Mouse (Mus musculus): Measurements from ENCODE around the gene Plxnd1. TPM values are rescaled to one million over a fixed set of nuclear protein-coding genes. Genes with fewer than 3 reads are reported as not detected.

Gene Plxnd1
- polyA plus RNA-seq, 2 experiments from 2014 or later: 4.7 to 6.2 TPM

DNA sequence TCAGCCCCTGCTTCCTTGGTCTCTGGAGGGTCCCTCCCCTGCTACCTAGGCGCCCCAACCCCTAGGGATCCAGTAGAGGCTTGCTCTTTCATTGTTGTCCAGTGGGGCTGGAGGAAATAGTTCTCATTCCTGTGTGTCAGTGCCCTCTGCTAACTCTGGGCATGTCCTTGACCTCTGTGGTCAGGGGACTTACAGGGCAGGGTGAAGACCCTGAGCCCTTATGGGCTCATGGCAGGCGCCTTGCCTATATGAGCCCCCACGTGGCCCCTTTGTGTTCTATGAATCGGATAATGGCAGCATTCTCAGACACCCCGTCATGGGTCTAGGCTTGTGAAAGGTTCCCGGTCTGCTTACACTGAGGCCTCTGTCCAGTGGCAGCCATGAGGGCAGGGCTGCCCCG is 4.0 kb upstream of the Plxnd1 start:
- no peak for ATAC-seq

DNA sequence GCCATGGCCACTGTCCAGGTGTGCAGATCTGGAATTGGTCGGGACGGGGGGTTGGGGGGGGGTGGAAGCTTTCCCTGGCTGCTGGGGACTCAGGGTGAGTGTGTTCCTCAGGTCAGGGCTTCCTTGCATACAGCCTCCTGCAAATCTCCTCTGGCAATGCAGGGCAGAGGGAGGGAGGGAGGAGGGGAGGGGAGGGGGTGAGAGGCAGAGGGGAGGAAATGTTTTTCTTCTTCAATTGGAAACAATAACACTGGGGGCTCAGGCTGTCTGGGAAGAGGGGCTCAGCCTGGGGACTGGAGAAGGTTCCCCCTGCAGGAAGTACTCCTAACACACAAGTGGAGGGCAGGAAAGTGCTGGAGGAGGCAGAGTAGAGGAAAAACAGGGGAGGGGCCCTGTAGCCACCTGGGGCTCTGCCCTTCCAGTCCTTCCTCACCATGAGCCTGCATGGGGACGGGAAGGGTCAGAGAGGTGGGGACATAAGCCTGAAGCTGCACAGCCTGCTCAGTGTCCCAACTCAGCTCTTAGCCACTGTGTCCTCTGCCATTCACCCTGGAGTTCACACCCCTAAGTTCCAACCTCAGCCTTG is 3.0 kb upstream of the Plxnd1 start:
- no peak for ATAC-seq

DNA sequence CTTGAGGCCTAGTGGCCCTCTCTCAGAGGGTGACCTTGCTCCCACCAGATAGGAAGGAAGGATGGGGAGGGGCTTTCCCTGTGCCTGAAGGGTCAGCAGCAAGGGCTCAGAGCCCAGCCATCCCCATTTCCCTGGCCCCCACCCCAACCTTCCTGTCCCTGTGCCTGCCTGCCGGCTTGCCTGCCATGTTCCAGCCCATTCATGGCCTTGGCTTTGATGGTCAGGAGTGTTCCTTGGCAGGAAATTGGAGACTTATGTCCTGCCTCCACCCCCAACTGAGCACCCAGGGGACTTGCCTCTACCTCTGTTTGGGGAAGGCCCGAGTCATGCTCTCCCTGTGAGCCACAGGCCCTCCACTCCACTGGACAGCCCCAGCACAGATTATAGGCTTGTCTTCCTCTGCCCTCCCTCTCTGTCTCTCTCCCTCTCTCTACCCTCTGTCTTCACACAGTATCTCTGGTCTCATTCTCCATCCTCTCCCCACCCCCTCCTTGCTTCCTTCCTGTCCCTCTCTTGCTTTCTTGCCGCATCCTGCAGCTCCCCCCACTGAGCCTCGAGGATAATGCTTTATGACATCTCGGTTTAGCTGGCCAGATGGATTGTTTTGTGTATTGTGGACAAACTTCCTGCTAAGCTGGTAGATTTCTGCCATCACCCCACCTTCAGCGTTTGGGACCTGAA is 1.5 kb upstream of the Plxnd1 start:
- peak; percentile 66 for ATAC-seq

- ATAC-seq: no peak
Measured at GRCm38 (mm10) chr6:115995531-115995941, 731 bp upstream of the Plxnd1 start.

DNA sequence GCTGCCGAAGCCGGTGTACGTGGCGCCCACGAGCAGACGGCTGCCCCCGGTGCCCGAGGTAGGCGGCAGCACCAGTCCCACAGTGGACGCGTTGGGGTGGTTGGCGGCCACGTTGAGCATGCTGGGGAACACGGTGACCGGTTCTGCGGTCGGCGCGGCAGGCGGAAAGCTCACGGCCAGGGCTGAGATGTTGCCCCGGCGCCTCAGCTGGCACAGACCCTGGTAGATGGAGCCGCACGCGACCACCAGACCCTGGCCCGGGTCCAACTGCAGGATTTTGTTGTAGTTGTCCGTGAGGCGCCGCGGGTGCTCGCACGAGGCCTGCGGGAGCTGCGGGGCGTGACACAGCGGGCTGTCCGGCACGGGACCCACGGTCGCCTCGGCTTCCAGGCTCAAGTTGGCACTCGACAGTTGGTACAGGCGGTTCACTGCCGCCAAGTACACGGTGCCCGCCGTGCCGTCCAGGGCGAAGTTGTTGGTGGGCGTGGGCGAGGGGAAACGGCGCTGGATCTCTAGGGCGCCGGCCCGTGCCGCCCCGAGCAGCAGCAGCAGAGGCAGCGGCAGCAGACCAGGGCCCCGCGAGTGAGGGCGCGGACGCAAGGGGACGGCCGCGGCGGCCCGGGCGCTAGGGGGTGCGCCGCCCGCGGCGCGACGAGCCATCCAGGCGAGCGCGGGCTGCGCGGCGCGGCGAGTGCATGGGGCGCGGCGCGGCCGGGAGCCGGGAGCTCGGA is 494 bp downstream of the Plxnd1 start:
- no peak for ATAC-seq

DNA sequence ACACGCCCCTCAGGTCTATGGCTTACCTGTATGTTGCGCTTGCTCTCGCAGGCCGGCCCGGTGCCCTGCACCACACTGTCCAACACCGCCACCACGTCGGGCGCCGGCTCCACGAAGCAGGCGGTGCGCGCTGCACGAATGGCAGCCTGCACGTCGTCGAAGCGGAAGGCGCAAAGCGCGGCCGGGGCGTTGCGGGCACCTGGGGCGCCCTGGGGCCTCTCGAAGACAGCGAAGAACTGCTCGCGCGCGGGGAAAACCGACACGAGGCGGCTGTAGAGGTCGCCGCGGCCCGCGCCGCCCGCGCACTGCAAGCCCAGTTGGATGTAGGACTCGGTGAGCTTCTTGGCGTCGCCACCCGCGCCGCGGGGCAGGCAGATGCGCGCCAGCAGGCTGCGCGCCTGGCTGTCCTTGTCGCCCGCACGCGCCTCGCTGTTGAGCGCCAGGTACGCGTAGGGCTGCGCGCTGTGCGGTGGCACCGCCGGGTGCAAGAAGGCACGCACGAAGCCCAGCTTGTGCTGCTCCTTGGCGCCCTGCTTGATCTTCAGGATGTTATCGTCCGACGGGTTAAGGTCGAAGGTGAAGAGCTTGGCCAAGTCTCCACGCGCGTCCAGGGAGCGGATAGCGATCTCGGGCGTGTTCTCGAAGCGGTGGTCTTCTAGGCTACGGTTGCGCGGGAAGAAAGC is 1.2 kb downstream of the Plxnd1 start:
- ATAC-seq: no peak

DNA sequence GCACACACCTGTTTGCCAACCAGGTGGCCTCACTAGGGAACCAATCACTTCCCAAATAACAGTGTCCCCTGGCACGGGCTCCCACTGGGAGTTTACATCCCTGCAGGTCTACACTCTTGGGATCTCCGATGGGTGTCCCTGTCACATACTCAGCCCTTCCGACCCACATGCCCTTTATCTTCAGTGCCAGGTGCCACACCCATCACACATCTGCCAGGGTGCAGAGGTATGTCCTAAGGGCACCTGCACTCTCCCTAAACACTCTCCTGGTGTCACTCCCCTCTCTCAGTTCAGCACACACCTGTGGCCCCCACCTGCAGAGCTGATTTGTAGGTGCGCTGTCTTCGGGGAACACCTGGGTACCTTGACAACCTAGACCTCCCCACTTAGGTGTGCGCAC is 1.8 kb downstream of the Plxnd1 start:
- no peak for ATAC-seq

GRCm38 (mm10) chr6:115991881-115992620 is 2.8 kb downstream of the Plxnd1 start:
- ATAC-seq: no peak

GRCm38 (mm10) chr6:115991108-115991880 is 3.5 kb downstream of the Plxnd1 start:
- ATAC-seq: no peak

DNA sequence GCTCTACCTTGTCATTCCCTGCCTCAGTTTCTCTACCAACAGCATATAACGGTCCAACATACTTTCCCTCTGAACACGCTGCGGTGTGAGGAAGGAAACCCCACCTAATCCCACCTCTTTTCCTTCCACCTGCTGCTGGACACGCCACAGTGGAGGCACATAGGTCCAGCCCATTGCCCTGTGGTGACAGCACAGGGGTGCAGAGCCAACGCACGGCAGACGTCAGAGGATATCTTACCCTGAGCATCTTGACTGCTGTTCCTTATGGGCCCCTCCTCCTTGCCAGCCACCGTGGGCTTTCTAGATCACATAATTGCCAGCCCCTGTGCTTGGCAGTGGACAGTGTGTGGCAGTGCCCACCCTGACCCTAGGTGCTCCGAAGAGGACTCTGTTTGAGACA is 4.3 kb downstream of the Plxnd1 start:
- ATAC-seq: no peak

DNA sequence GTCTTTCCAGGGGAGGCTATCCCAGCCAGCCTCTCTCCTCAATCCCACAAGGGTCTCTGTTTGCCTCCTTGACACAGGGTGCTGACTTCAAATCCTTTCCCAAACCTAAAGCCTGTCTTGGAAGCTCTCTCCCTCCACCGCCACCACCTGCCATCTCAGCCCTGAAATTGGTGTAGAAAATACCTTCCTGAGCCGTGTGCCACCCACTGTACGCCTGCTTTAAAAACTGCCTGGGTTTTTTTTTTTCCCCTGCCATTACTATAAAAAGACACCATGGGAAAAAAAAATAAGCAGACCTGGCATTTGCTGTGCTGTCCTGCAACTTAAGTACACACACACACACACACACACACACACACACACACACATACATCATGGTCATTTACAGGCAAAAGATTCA is 4.7 kb downstream of the Plxnd1 start:
- ATAC-seq: no peak

DNA sequence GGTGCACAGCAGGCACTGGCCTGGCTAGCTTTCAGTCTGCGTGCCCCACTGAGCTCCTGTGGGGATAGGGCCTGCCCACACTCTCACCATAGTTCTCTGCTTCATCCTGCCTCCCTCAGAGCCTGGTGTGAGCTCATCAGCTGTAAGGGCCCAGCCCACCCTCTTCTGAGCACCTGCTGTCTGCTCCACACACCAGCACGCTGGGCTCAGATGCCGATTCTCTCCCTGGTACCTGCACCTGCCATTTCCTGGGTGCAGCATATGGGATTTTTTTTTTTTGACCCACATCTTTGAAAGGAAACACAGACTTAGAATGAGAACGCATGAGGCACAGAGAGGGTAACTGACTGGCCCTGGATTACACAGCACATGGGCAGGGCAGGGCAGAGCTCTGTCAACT is 5.2 kb downstream of the Plxnd1 start:
- peak; percentile 42 for ATAC-seq

- no peak for ATAC-seq
Measured at GRCm38 (mm10) chr6:115989032-115989431, 5.8 kb downstream of the Plxnd1 start.

GRCm38 (mm10) chr6:115987096-115987747 is 7.6 kb downstream of the Plxnd1 start:
- no peak for ATAC-seq

- ATAC-seq: no peak
Measured at GRCm38 (mm10) chr6:115986472-115987095, 8.2 kb downstream of the Plxnd1 start.

- ATAC-seq: no peak
Measured at GRCm38 (mm10) chr6:115985622-115986021, 9.2 kb downstream of the Plxnd1 start.

DNA sequence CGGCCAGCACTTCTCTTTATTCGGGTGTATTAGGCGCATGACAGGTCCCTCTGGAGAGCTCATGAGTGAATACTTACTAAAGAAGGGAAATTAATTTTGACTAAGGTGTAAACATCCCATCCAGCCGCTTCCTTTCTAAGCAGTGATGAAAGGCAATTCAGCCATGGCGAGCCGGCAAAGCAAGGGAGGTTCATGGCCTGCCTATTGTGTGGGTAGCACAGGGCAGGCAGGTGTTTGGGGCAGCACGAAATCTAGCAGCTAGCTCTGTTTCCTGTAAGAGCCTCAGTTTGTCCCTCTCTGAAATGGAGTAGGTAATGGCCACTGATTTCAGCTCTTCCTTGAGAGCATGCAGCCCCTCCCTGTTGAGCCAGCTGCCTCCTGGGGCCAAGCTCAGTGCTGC is 10.2 kb downstream of the Plxnd1 start:
- no peak for ATAC-seq

DNA sequence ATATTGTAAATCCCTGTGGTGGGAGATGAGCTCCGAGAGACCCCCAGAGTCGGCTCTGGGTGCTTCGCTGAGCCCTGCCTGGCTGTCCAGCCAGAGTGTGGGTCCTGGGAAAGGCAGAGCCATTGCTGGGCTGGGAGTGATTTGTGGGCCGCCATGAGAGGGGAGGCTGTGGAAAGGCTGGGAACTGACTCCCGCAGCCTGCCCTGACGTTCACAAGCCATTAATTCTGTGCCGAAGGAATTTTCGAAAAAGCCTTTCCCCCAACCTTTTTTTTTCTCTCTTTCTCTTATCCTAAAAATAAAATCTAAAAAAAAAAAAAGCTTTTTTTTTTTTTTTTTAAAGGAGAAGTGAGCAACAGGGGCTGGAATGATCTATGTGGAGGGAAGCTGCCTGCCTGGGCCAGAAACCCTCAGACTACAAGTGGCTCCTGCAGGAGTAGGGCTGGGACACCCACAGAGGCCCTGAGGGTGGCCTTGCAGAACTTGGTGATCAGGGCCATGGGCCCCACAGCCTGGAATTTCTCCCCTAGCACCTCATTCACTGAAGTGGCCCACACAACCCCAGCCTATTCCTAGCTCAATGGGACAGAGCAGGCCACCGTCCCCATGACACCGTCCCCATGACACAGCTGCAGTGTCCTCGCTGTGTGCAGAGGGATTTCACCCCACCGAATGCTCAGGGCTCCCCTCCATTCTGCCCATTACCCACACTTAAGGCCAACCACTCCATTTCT is 11.3 kb downstream of the Plxnd1 start:
- ATAC-seq: no peak

DNA sequence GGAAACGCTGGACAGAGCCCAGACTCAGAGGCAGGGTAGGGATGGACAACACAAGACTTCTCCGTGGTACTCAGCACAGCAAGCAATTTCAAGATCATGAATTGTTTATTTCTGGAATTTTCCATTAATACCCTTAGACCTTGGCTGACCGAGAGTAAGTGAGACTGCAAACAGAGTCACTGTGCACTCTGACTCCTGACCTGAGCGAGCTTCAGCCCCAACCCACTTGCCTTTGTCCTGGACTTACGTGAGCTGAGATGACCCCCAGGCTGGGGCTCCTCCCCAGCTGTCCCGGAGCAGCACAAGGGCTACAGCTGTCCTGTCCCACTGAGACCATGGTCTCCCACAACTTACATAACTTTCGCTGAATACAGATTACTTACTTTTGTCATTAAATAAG is 11.9 kb downstream of the Plxnd1 start:
- no peak for ATAC-seq

DNA sequence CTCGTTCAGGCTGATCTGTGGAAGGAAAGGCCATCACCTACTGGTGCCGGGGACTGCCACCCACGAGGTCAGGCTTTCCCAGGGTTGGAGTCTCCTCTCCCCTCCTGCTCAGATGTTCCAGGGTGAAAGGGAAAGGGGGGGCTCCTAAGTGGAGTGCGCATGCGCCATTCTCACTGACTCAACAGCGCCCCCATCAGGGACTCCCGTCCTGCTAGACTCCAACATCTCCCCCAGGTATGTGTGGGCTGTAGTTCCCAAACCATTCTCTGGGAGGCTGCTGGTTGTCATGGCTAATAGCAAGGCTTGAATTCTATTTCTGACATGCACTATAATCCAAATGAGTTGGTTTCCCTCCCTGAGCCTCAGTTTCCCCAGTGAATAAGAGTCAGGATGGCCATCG is 16.2 kb downstream of the Plxnd1 start:
- ATAC-seq: no peak
